In the genomic region with DNA sequence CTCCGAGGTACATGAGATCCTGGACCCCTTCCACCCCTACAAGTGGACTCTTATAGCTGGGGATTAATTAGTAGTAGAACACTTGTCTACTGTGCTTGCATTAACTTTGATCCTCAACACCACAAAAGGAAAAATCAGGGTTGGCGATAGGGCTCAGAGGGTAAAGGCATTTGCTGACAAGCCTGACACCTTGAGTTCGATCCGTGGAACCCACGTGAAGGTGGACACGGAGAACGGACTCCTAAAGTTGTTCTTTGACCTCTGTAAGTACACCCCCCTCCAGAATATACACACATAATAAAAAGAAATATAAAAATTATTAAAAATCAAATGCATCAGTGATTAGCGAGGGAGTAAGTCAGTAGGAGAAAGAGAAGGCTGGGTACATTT, we compare ENCODE assay signal across 9 mouse cellular contexts. TPM values are rescaled to one million over a fixed set of nuclear protein-coding genes. Genes with fewer than 3 reads are reported as not detected.
DNase-seq lines count a peak whose midpoint lies in the region; ATAC-seq lines count a peak whose summit lies in the region.
"Had no signal": no experiment of that assay in that cellular context is flagged by ENCODE, and none has a peak within 500 bp of the region (broad histone marks: within the 10 kb centered on the region; RNA-seq: fewer than 3 reads in every experiment).

No protein-coding gene starts in this region.

- H3K27me3 ChIP-seq in kidney, embryonic 16.5 days (ENCODE audit: insufficient read depth, low read length) = no peaks in the 10 kb centered on the region
- no peaks in the 10 kb centered on the region for H3K27me3 ChIP-seq in embryonic facial prominence, embryonic 14.5 days (replicated peaks; ENCODE audit: control insufficient read depth, insufficient read depth, low read length)
- no peaks in the 10 kb centered on the region for H3K27me3 ChIP-seq in hindbrain, embryonic 15.5 days
- H3K27me3 ChIP-seq in midbrain, embryonic 15.5 days (replicated peaks) = no peaks in the 10 kb centered on the region

- no peak overlapping the region for H3K9ac ChIP-seq in kidney, embryonic 16.5 days (replicated peaks; ENCODE audit: low read length)
- no peak overlapping the region for H3K9ac ChIP-seq in embryonic facial prominence, embryonic 14.5 days (ENCODE audit: low read depth, low read length)
- no peak overlapping the region for H3K9ac ChIP-seq in hindbrain, embryonic 15.5 days
- H3K9ac ChIP-seq in midbrain, embryonic 15.5 days = no peak overlapping the region

- H3K4me1 ChIP-seq in kidney, embryonic 16.5 days (ENCODE audit: insufficient read depth, low read length) = peaks cover 7% of the 10 kb centered on the region
- H3K4me1 ChIP-seq in embryonic facial prominence, embryonic 14.5 days (ENCODE audit: control insufficient read depth, insufficient read depth, low read length) = 0 out of 2 replicates have a peak, but pooled peaks cover 3% of the 10 kb centered on the region
- H3K4me1 ChIP-seq in hindbrain, embryonic 15.5 days (replicated peaks) = peaks cover 18% of the 10 kb centered on the region
- H3K4me1 ChIP-seq in midbrain, embryonic 15.5 days = peaks cover 13% of the 10 kb centered on the region

- WGBS in kidney, embryonic 16.5 days = 62% methylated on average over 8 of the region's 8 CpGs
- 67% methylated on average over 8 of the region's 8 CpGs for WGBS in embryonic facial prominence, embryonic 14.5 days
- 61% methylated on average over 8 of the region's 8 CpGs for WGBS in hindbrain, embryonic 15.5 days
- WGBS in midbrain, embryonic 15.5 days = 65% methylated on average over 8 of the region's 8 CpGs

- peaks cover 20% of the 10 kb centered on the region for H3K36me3 ChIP-seq in kidney, embryonic 16.5 days (ENCODE audit: insufficient read depth, low read length)
- H3K36me3 ChIP-seq in embryonic facial prominence, embryonic 14.5 days (ENCODE audit: control insufficient read depth, insufficient read depth, low read length) = peaks cover 27% of the 10 kb centered on the region
- H3K36me3 ChIP-seq in hindbrain, embryonic 15.5 days = peaks cover 16% of the 10 kb centered on the region
- peaks cover 12% of the 10 kb centered on the region for H3K36me3 ChIP-seq in midbrain, embryonic 15.5 days (replicated peaks)

- peak; percentile 20; the same call in 1 of the 2 replicates for ATAC-seq in kidney, embryonic 16.5 days (ENCODE audit: low FRiP score, low TSS enrichment)
- ATAC-seq in embryonic facial prominence, embryonic 14.5 days (ENCODE audit: low read depth) = no peak
- peak; percentile 10; the same call in 1 of the 2 replicates for ATAC-seq in hindbrain, embryonic 15.5 days (ENCODE audit: low FRiP score, low read depth)
- peak; percentile 65; the same call in 1 of the 2 replicates for ATAC-seq in midbrain, embryonic 15.5 days (replicated peaks)

- H3K4me2 ChIP-seq in kidney, embryonic 16.5 days (replicated peaks; ENCODE audit: low read depth, low read length) = no peak overlapping the region
- no peak overlapping the region for H3K4me2 ChIP-seq in embryonic facial prominence, embryonic 14.5 days (ENCODE audit: low read depth, low read length)
- no peak overlapping the region for H3K4me2 ChIP-seq in hindbrain, embryonic 15.5 days
- H3K4me2 ChIP-seq in midbrain, embryonic 15.5 days = no peak overlapping the region

- H3K9me3 ChIP-seq in kidney, embryonic 16.5 days (ENCODE audit: low read length) = no peaks in the 10 kb centered on the region
- H3K9me3 ChIP-seq in embryonic facial prominence, embryonic 14.5 days (ENCODE audit: control insufficient read depth, low read length) = no peaks in the 10 kb centered on the region
- H3K9me3 ChIP-seq in hindbrain, embryonic 15.5 days = no peaks in the 10 kb centered on the region
- H3K9me3 ChIP-seq in midbrain, embryonic 15.5 days = no peaks in the 10 kb centered on the region

- H3K4me3 ChIP-seq in kidney, embryonic 16.5 days (ENCODE audit: low read length) = no peak overlapping the region
- peak overlapping the region; percentile 78 for H3K4me3 ChIP-seq in embryonic facial prominence, embryonic 14.5 days (ENCODE audit: low read depth, low read length)
- peak overlapping the region; percentile 61 for H3K4me3 ChIP-seq in hindbrain, embryonic 15.5 days
- peak overlapping the region; percentile 66; the same call in 1 of the 2 replicates for H3K4me3 ChIP-seq in midbrain, embryonic 15.5 days

- no peak for DNase-seq in kidney, postnatal 4 days
- DNase-seq in embryonic facial prominence, embryonic 14.5 days (ENCODE audit: low spot score) = no peak
- no peak for DNase-seq in thymus, postnatal 36 days
- DNase-seq in frontal cortex, postnatal 25 days (ENCODE audit: low spot score in 2 of 2) = no peak
- no peak for DNase-seq in heart, postnatal 4 days

- H3K27ac ChIP-seq in kidney, embryonic 16.5 days (ENCODE audit: low read length) = no peak overlapping the region
- H3K27ac ChIP-seq in embryonic facial prominence, embryonic 14.5 days (replicated peaks; ENCODE audit: low read depth, low read length) = no peak overlapping the region; the same call in 1 of the 2 replicates
- H3K27ac ChIP-seq in hindbrain, embryonic 15.5 days (replicated peaks) = no peak overlapping the region
- H3K27ac ChIP-seq in midbrain, embryonic 15.5 days = no peak overlapping the region

RNA-seq across cellular contexts. Expression of a gene that starts 0.3 kb away (rescaled TPM):
- 32.9 and 36.3 TPM in 2 replicates for polyA plus RNA-seq in kidney, embryonic 16.5 days (2015; fragmentation: Nextera tagmentation; extraction: Ambion mirVana)
- polyA plus RNA-seq in embryonic facial prominence, embryonic 14.5 days (2014; fragmentation: Nextera tagmentation; extraction: Ambion mirVana) = 25.2 and 25.7 TPM in 2 replicates
- 25.6 and 26.3 TPM in 2 replicates for polyA plus RNA-seq in hindbrain, embryonic 15.5 days (2015; fragmentation: Nextera tagmentation; extraction: Ambion mirVana)
- 26.8 and 27.5 TPM in 2 replicates for polyA plus RNA-seq in midbrain, embryonic 15.5 days (2015; fragmentation: Nextera tagmentation; extraction: Ambion mirVana)
- 10 to 100 TPM in 1 of 2 experiments, 1 to 10 TPM in 1; 9.7 to 10.7 TPM for total RNA-seq in heart, postnatal 4 days (2021)

RNA-seq across cellular contexts. Expression of a gene that starts 14.4 kb away (rescaled TPM):
- polyA plus RNA-seq in kidney, embryonic 16.5 days (2015; fragmentation: Nextera tagmentation; extraction: Ambion mirVana) = 0.18 and 0.20 TPM in 2 replicates
- 0.58 and 0.77 TPM in 2 replicates for polyA plus RNA-seq in embryonic facial prominence, embryonic 14.5 days (2014; fragmentation: Nextera tagmentation; extraction: Ambion mirVana)
- polyA plus RNA-seq in hindbrain, embryonic 15.5 days (2015; fragmentation: Nextera tagmentation; extraction: Ambion mirVana) = 0.21 and 0.37 TPM in 2 replicates
- 0.17 and 0.21 TPM in 2 replicates for polyA plus RNA-seq in midbrain, embryonic 15.5 days (2015; fragmentation: Nextera tagmentation; extraction: Ambion mirVana)
- not detected for total RNA-seq in heart, postnatal 4 days (2021)
- total RNA-seq: monocyte, adult 5-6 weeks had no signal

RNA-seq across cellular contexts. Expression of a gene that starts 20.0 kb away (rescaled TPM):
- 11.3 and 11.8 TPM in 2 replicates for polyA plus RNA-seq in kidney, embryonic 16.5 days (2015; fragmentation: Nextera tagmentation; extraction: Ambion mirVana)
- 3.2 and 4.7 TPM in 2 replicates for polyA plus RNA-seq in embryonic facial prominence, embryonic 14.5 days (2014; fragmentation: Nextera tagmentation; extraction: Ambion mirVana)
- 1.9 and 2.6 TPM in 2 replicates for polyA plus RNA-seq in hindbrain, embryonic 15.5 days (2015; fragmentation: Nextera tagmentation; extraction: Ambion mirVana)
- polyA plus RNA-seq in midbrain, embryonic 15.5 days (2015; fragmentation: Nextera tagmentation; extraction: Ambion mirVana) = 1.4 and 2.2 TPM in 2 replicates
- under 1 TPM; 0.36 to 0.69 TPM for total RNA-seq in heart, postnatal 4 days (2021)

RNA-seq across cellular contexts. Expression of a gene that starts 44.0 kb away (rescaled TPM):
- polyA plus RNA-seq in kidney, embryonic 16.5 days (2015; fragmentation: Nextera tagmentation; extraction: Ambion mirVana) = 3.6 and 6.1 TPM in 2 replicates
- polyA plus RNA-seq in embryonic facial prominence, embryonic 14.5 days (2014; fragmentation: Nextera tagmentation; extraction: Ambion mirVana) = 0.50 and 1.4 TPM in 2 replicates
- polyA plus RNA-seq in hindbrain, embryonic 15.5 days (2015; fragmentation: Nextera tagmentation; extraction: Ambion mirVana) = not detected in 2 replicates
- not detected in 2 replicates for polyA plus RNA-seq in midbrain, embryonic 15.5 days (2015; fragmentation: Nextera tagmentation; extraction: Ambion mirVana)
- 10 to 100 TPM; 25.8 to 30.7 TPM for total RNA-seq in heart, postnatal 4 days (2021)
- total RNA-seq: monocyte, adult 5-6 weeks had no signal

RNA-seq across cellular contexts. Expression of a gene that starts 59.9 kb away (rescaled TPM):
- 193 and 202 TPM in 2 replicates for polyA plus RNA-seq in kidney, embryonic 16.5 days (2015; fragmentation: Nextera tagmentation; extraction: Ambion mirVana)
- polyA plus RNA-seq in embryonic facial prominence, embryonic 14.5 days (2014; fragmentation: Nextera tagmentation; extraction: Ambion mirVana) = 97.4 and 101 TPM in 2 replicates
- polyA plus RNA-seq in hindbrain, embryonic 15.5 days (2015; fragmentation: Nextera tagmentation; extraction: Ambion mirVana) = 817 and 859 TPM in 2 replicates
- 845 and 866 TPM in 2 replicates for polyA plus RNA-seq in midbrain, embryonic 15.5 days (2015; fragmentation: Nextera tagmentation; extraction: Ambion mirVana)
- 100 to 1,000 TPM; 285 to 292 TPM for total RNA-seq in heart, postnatal 4 days (2021)
